Mouse (Mus musculus) right cerebral cortex, adult 2 months (tissue): ENCODE measurements at regions not wholly inside any gene's neighbourhood (a gene's known extent, or its start where the extent isn't known, plus 50 kb on each side); places are given as distances from the start of the nearest gene placed in this dataset.

ENCODE experiments used
- DNase-seq, 2 experiments: peaks; one replicate each; pipeline ENCODE4 v3.0.0; 2021 to 2022; ENCODE audit warnings: low spot score in 2 of 2

DNA sequence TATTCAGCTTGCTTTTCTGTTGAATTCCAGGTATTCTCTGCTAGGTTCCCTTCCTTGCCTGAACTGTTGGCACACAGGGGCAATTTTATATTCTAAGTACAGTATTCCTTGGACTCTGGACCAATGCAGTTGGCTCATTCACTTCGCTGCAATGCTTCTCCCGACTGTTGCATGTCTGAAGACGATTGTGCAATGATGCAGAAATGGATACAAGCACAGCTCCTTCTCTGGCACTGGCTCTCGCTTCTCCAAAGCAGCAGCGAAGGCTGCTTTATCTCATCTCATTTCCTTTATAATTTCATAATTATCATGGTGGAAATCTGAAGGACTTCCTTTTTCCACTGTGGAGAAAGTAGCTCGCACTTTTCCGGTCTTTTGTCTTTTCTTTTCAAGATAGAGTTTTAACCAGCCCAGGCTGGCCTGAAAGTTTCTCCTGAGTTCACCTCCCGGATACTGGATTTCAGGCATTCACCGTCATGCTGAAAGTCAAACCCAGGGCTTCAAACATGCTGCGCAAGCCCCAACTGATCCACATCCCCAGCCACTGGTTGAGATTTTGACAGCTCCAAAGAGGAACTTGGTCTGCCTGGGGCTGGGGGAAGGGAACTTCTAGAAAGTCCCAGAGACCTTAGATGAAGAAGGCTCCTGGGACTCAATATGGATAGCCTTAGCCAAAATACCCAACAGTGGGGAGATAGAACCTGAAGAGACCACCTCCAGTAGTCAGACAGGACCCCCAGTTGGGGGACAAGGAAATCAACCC is 55.6 kb upstream of the Akirin2 start:
- DNase-seq: no peak

GRCm38 (mm10) chr4:34498325-34498724 is 52.4 kb upstream of the Akirin2 start:
- DNase-seq: no peak

GRCm38 (mm10) chr4:34498781-34499180 is 52.0 kb upstream of the Akirin2 start:
- no peak for DNase-seq

DNA sequence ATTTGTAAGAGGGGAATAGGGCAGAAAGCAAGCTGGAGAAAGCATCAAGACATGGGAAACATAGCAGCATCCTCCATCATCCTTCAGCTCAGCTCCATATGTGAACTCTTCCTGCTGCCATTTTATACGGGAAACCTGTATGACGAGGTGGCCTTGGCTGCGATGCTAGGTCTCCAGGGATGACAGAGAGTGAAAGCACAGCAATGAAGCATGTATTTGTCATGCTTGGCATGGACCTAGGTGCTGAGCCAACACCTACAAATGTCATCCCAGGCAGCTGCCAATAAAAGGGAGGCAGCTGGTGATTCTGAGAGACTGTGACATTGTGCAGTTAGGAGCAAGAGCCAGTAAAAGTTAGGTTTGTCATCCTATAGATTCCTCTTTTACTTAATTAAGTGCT is 51.0 kb upstream of the Akirin2 start:
- no peak for DNase-seq
